Mouse (Mus musculus) hindbrain, embryonic 15.5 days (tissue): Measurements from ENCODE around the gene Ctbs. TPM values are rescaled to one million over a fixed set of nuclear protein-coding genes. Genes with fewer than 3 reads are reported as not detected.

ENCODE experiments used
- ATAC-seq: fragments of 200-750 bp; cut with Nextera tagmentation; 2 replicates; pipeline ENCODE4 v1.8.0; 2017; ENCODE audit warnings: low read depth, moderate number of reproducible peaks, moderate TSS enrichment; ENCODE audit not compliant: low FRiP score
- H3K27ac ChIP-seq: fragments of 300-500 bp; sonication (generic); replicated peaks from 2 replicates; pipeline ENCODE4 v1.5.1; 2015; ENCODE audit warnings: mild to moderate bottlenecking, inconsistent platforms
- H3K27me3 ChIP-seq: fragments of 300-500 bp; sonication (generic); 2 replicates; pipeline ENCODE4 v1.6.1; 2015; ENCODE audit warnings: control low read depth, inconsistent platforms
- H3K36me3 ChIP-seq: fragments of 300-500 bp; sonication (generic); 2 replicates; pipeline ENCODE4 v1.6.1; 2015; ENCODE audit warnings: control low read depth, inconsistent platforms
- H3K4me1 ChIP-seq: fragments of 300-500 bp; sonication (generic); replicated peaks from 2 replicates; pipeline ENCODE4 v1.6.1; 2015; ENCODE audit warnings: control low read depth, inconsistent platforms
- H3K4me2 ChIP-seq: fragments of 300-500 bp; sonication (generic); 2 replicates; pipeline ENCODE4 v1.6.1; 2015; ENCODE audit warnings: moderate library complexity, mild to moderate bottlenecking, inconsistent platforms
- H3K4me3 ChIP-seq: fragments of 300-500 bp; sonication (generic); 2 replicates; pipeline ENCODE4 v1.5.1; 2015; ENCODE audit warnings: mild to moderate bottlenecking, inconsistent platforms
- H3K9ac ChIP-seq: fragments of 300-500 bp; sonication (generic); 2 replicates; pipeline ENCODE4 v1.6.1; 2015; ENCODE audit warnings: inconsistent platforms
- H3K9me3 ChIP-seq: fragments of 300-500 bp; sonication (generic); 2 replicates; pipeline ENCODE4 v1.6.1; 2016; ENCODE audit warnings: control low read depth, inconsistent platforms
- WGBS: fragments of 180-500 bp; shearing (Covaris S2); methylation state at CpG from one replicate; pipeline ENCODE4 v1.1.7; 2015; 5-methylcytosine and 5-hydroxymethylcytosine counted together
- polyA plus RNA-seq: library from polyadenylated mRNA; unstranded; fragments of >200 nt; fragmentation: Nextera tagmentation; extraction: Ambion mirVana; gene quantifications from 2 replicates; pipeline ENCODE4 v1.2.1, GENCODE M21; 2015

The Ctbs gene
- polyA plus RNA-seq, 1 experiment from 2014 or later = 5.8 TPM

GRCm38 (mm10) chr3:146500003-146500809 lies 50.6 kb downstream of the Ctbs start:
- H3K4me1 ChIP-seq = peaks cover 28% of the 10 kb centered on the region
- H3K27me3 ChIP-seq = no peaks in the 10 kb centered on the region
- peak; percentile 84 for ATAC-seq
- peak overlapping the region; percentile 77 for H3K27ac ChIP-seq
- WGBS = under 1% methylated on average over 57 of the region's 57 CpGs
- H3K9ac ChIP-seq = peak overlapping the region; percentile 49
- H3K4me2 ChIP-seq = peak overlapping the region; percentile 72
- H3K4me3 ChIP-seq = peak overlapping the region; percentile 79
- no peaks in the 10 kb centered on the region for H3K9me3 ChIP-seq
- H3K36me3 ChIP-seq = peaks cover 11% of the 10 kb centered on the region; the same call in 1 of the 2 replicates

GRCm38 (mm10) chr3:146500810-146501201 lies 51.2 kb downstream of the Ctbs start:
- no peak for ATAC-seq
- Histone ChIP-seq H3K4me1 (peaks cover 28% of the 10 kb centered on the region), H3K4me2 (peak overlapping the region; percentile 72), H3K36me3 (peaks cover 16% of the 10 kb centered on the region), H3K27me3 (no peaks in the 10 kb centered on the region), H3K27ac (peak overlapping the region; percentile 77; the same call in 1 of the 2 replicates), H3K9me3 (no peaks in the 10 kb centered on the region), H3K4me3 (peak overlapping the region; percentile 79), H3K9ac (peak overlapping the region; percentile 49)
- WGBS = 9% methylated on average over 5 of the region's 5 CpGs

- H3K9me3 ChIP-seq = no peaks in the 10 kb centered on the region
- H3K27ac ChIP-seq = no peak overlapping the region
- H3K4me1 ChIP-seq = peaks cover 28% of the 10 kb centered on the region
- peak overlapping the region; percentile 9; the same call in 1 of the 2 replicates for H3K9ac ChIP-seq
- H3K36me3 ChIP-seq = peaks cover 22% of the 10 kb centered on the region
- H3K27me3 ChIP-seq = no peaks in the 10 kb centered on the region
- peak overlapping the region; percentile 79 for H3K4me3 ChIP-seq
- H3K4me2 ChIP-seq = peak overlapping the region; percentile 72
- no peak for ATAC-seq
- 57% methylated on average over 5 of the region's 5 CpGs for WGBS
Observed at GRCm38 (mm10) chr3:146501601-146502123, 52.1 kb downstream of the Ctbs start.

GRCm38 (mm10) chr3:146506711-146507110 lies 57.1 kb downstream of the Ctbs start:
- ATAC-seq = no peak
- Histone ChIP-seq H3K4me2 (no peak overlapping the region), H3K27me3 (no peaks in the 10 kb centered on the region), H3K9ac (no peak overlapping the region), H3K36me3 (peaks cover 53% of the 10 kb centered on the region), H3K9me3 (no peaks in the 10 kb centered on the region), H3K27ac (no peak overlapping the region), H3K4me1 (peaks cover 6% of the 10 kb centered on the region), H3K4me3 (no peak overlapping the region)
- 97% methylated on average over 7 of the region's 7 CpGs for WGBS

Other genes with a start within 250 kb of the Ctbs start
- gene Lpar3, start 228.8 kb upstream of the Ctbs start, polyA plus RNA-seq = 0.49 TPM in 2 replicates
- 17.0 and 18.0 TPM in 2 replicates for gene Ssx2ip, start 45.2 kb upstream of the Ctbs start, polyA plus RNA-seq
- 5.4 and 5.6 TPM in 2 replicates for gene Spata1, start 50.0 kb downstream of the Ctbs start, polyA plus RNA-seq
- 372 and 431 TPM in 2 replicates for gene Gng5, start 50.0 kb downstream of the Ctbs start, polyA plus RNA-seq
- gene Rpf1, start 71.6 kb downstream of the Ctbs start, polyA plus RNA-seq = 37.0 and 37.6 TPM in 2 replicates
- 0.14 and 0.18 TPM in 2 replicates for gene Uox, start 120.6 kb downstream of the Ctbs start, polyA plus RNA-seq
- gene Dnase2b, start 165.8 kb downstream of the Ctbs start, polyA plus RNA-seq = not detected in 2 replicates
- not detected in 2 replicates for gene 4930503B20Rik, start 201.5 kb downstream of the Ctbs start, polyA plus RNA-seq
- gene Samd13, start 235.8 kb downstream of the Ctbs start, polyA plus RNA-seq = 0.30 and 0.72 TPM in 2 replicates